Mouse (Mus musculus): ENCODE data around the gene Ptpa. TPM values are rescaled to one million over a fixed set of nuclear protein-coding genes. Genes with fewer than 3 reads are reported as not detected.

Ptpa gene
- total and polyA plus RNA-seq, 3 experiments = 111 to 194 (median 122) TPM

DNA sequence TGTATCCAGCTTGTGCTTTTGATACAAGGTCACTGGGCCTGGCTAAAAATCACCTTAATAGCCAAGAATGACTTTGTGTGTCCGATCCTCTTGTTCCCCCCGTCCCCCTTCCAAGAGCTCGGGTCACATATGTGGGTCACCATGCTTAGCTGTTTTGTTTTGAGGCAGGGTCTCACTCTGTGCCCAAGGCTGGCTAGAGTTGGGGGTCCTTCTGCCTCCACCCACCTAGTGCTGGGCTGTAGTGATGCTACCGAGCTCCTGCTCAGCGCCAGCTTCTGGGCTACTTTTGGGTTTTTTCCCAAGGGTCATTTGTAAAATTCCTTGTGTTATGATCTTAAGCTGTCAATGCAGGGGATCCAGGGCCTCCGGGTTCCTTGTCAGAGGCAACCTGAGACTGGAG is 2.4 kb downstream of the Ptpa start:
- peaks cover 0 to 27% of the 10 kb centered on the region in 2 experiments for H3K36me3 ChIP-seq (replicated peaks in 1 of 2; ENCODE audit: control insufficient read depth in 1 of 2, insufficient read depth in 1 of 2, low read length in 1 of 2)
- H3K9me3 ChIP-seq (replicated peaks; ENCODE audit: low read length) = no peaks in the 10 kb centered on the region
- no peak for TF ChIP-seq GABPA (IDR thresholded peaks at IDR 0.05; ENCODE audit: insufficient replicate concordance, low read depth, low read length)
- no peak for TF ChIP-seq RAD21 (IDR thresholded peaks at IDR 0.05; ENCODE audit: low read depth, low read length)
- TF ChIP-seq POLR2A (IDR thresholded peaks at IDR 0.05; ENCODE audit: low read depth, low read length) = no peak
- no peak for TF ChIP-seq IRF4 (IDR thresholded peaks at IDR 0.05; ENCODE audit: low read depth, low read length)
- TF ChIP-seq SIN3A (IDR thresholded peaks at IDR 0.05; ENCODE audit: low read length) = no peak
- TF ChIP-seq MAZ (IDR thresholded peaks at IDR 0.05; ENCODE audit: low read depth, low read length) = no peak
- no peak for TF ChIP-seq MAFK (IDR thresholded peaks at IDR 0.05; ENCODE audit: insufficient replicate concordance, low read length)
- no peak for TF ChIP-seq EP300 (IDR thresholded peaks at IDR 0.05; ENCODE audit: low read length)
- no peak for TF ChIP-seq JUND (conservative IDR thresholded peaks at IDR 0.05; ENCODE audit: low read depth, low read length)
- no peak for TF ChIP-seq MYC (IDR thresholded peaks at IDR 0.05; ENCODE audit: low read depth, low read length)
- TF ChIP-seq MEF2A (IDR thresholded peaks at IDR 0.05; ENCODE audit: borderline replicate concordance, low read depth, low read length) = no peak
- no peak for TF ChIP-seq ELF1 (IDR thresholded peaks at IDR 0.05; ENCODE audit: low read depth, low read length)
- H3K79me2 ChIP-seq (replicated peaks; ENCODE audit: control insufficient read depth, extremely low read depth, insufficient read depth, poor library complexity, severe bottlenecking) = peaks cover 48% of the 10 kb centered on the region
- no peak overlapping the region for H3K4me3 ChIP-seq (replicated peaks in 1 of 3; ENCODE audit: low read depth in 2 of 3, low read length in 2 of 3, poor library complexity in 1 of 3)
- DNase-seq (ENCODE audit: extremely low read depth) = no peak
- peaks cover 5 to 47% of the 10 kb centered on the region in 2 experiments; a peak in 3 of 4 replicates for H3K4me1 ChIP-seq (ENCODE audit: control insufficient read depth in 1 of 2, insufficient read depth in 2 of 2)
- H3K27me3 ChIP-seq (replicated peaks) = peaks cover 15% of the 10 kb centered on the region
- in situ Hi-C loops (cut with MboI; ENCODE audit: low pct_ligation_motif_present, low pct_unique_long_range_greater_than_20kb, low sequenced_read_pairs) (no loop called here), dilution Hi-C loops (cut with MboI; ENCODE audit: extremely low pct_ligation_motif_present, extremely low pct_unique_long_range_greater_than_20kb, low sequenced_read_pairs) (no loop called here)
- no peak overlapping the region for H3K4me2 ChIP-seq (ENCODE audit: insufficient read depth, low read depth, poor library complexity, severe bottlenecking)
- no peak overlapping the region for H3K9ac ChIP-seq (ENCODE audit: insufficient read depth, low read depth)
- H3K27ac ChIP-seq (ENCODE audit: insufficient read depth, low read depth) = no peak overlapping the region

DNA sequence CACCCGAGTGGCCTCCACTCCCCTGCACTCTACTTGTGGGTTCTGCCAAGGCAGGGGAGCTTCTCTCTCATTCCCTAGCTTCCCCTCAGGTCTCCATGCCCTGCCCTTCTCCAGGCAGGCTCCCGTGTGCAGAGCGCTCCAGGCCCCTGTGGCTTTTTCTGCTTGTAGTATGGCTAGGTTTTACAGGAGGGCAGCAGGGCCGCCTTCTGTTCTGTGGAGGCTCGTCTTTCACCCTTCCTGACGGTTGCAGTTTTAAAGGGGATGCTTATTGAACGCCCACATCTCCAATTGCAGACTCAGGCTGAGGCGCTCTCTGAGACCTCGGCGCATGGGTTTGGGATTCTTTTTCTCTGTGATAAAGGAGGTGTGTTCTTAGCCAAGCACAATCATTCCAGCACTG is 3.3 kb downstream of the Ptpa start:
- Histone ChIP-seq H3K4me2 (ENCODE audit: insufficient read depth, low read depth, poor library complexity, severe bottlenecking) (no peak overlapping the region), H3K9ac (ENCODE audit: insufficient read depth, low read depth) (no peak overlapping the region), H3K9me3 (replicated peaks; ENCODE audit: low read length) (no peaks in the 10 kb centered on the region), H3K27me3 (replicated peaks) (peaks cover 11% of the 10 kb centered on the region), H3K79me2 (replicated peaks; ENCODE audit: control insufficient read depth, extremely low read depth, insufficient read depth, poor library complexity, severe bottlenecking) (peaks cover 51% of the 10 kb centered on the region), H3K4me3 (replicated peaks in 1 of 3; ENCODE audit: low read depth in 2 of 3, low read length in 2 of 3, poor library complexity in 1 of 3) (no peak overlapping the region), H3K27ac (ENCODE audit: insufficient read depth, low read depth) (no peak overlapping the region), H3K4me1 (ENCODE audit: control insufficient read depth in 1 of 2, insufficient read depth in 2 of 2) (peaks cover 5 to 47% of the 10 kb centered on the region in 2 experiments; a peak in 3 of 4 replicates), H3K36me3 (replicated peaks in 1 of 2; ENCODE audit: control insufficient read depth in 1 of 2, insufficient read depth in 1 of 2, low read length in 1 of 2) (peaks cover 0 to 33% of the 10 kb centered on the region in 2 experiments)
- DNase-seq (ENCODE audit: extremely low read depth) = no peak
- dilution Hi-C loops (cut with MboI; ENCODE audit: extremely low pct_ligation_motif_present, extremely low pct_unique_long_range_greater_than_20kb, low sequenced_read_pairs) = no loop called here
- in situ Hi-C loops (cut with MboI; ENCODE audit: low pct_ligation_motif_present, low pct_unique_long_range_greater_than_20kb, low sequenced_read_pairs) = no loop called here
- TF ChIP-seq MAFK (IDR thresholded peaks at IDR 0.05; ENCODE audit: insufficient replicate concordance, low read length) (no peak), JUND (conservative IDR thresholded peaks at IDR 0.05; ENCODE audit: low read depth, low read length) (no peak), GABPA (IDR thresholded peaks at IDR 0.05; ENCODE audit: insufficient replicate concordance, low read depth, low read length) (no peak), MXI1 (IDR thresholded peaks at IDR 0.05; ENCODE audit: low read depth, low read length) (no peak), ZMIZ1 (IDR thresholded peaks at IDR 0.05; ENCODE audit: low read depth, low read length) (no peak), KAT2A (IDR thresholded peaks at IDR 0.05; ENCODE audit: insufficient replicate concordance, low read length) (no peak), USF1 (IDR thresholded peaks at IDR 0.05; ENCODE audit: low read depth, low read length) (no peak), USF2 (conservative IDR thresholded peaks at IDR 0.05; ENCODE audit: low read depth, low read length) (no peak), MAX (IDR thresholded peaks at IDR 0.05; ENCODE audit: low read length) (no peak), CHD1 (IDR thresholded peaks at IDR 0.05; ENCODE audit: low read depth, low read length) (no peak), TBP (conservative IDR thresholded peaks at IDR 0.05; ENCODE audit: low read depth, low read length) (no peak), MYC (IDR thresholded peaks at IDR 0.05; ENCODE audit: low read depth, low read length) (no peak), ZKSCAN1 (IDR thresholded peaks at IDR 0.05; ENCODE audit: borderline replicate concordance, low read depth, low read length) (no peak), SMC3 (IDR thresholded peaks at IDR 0.05; ENCODE audit: low read depth, low read length) (no peak), E2F4 (IDR thresholded peaks at IDR 0.05; ENCODE audit: insufficient replicate concordance, low read depth, low read length) (no peak), ZNF384 (IDR thresholded peaks at IDR 0.05; ENCODE audit: low read depth, low read length) (no peak), MAZ (IDR thresholded peaks at IDR 0.05; ENCODE audit: low read depth, low read length) (no peak), PAX5 (IDR thresholded peaks at IDR 0.05; ENCODE audit: low read length) (no peak)

Measured in CH12.LX (cell line).